Mouse (Mus musculus): Measurements from ENCODE around the gene Phactr3.
A peak's percentile ranks its signal among the peaks of the same experiment; 100 is the strongest.

Phactr3 gene

DNA sequence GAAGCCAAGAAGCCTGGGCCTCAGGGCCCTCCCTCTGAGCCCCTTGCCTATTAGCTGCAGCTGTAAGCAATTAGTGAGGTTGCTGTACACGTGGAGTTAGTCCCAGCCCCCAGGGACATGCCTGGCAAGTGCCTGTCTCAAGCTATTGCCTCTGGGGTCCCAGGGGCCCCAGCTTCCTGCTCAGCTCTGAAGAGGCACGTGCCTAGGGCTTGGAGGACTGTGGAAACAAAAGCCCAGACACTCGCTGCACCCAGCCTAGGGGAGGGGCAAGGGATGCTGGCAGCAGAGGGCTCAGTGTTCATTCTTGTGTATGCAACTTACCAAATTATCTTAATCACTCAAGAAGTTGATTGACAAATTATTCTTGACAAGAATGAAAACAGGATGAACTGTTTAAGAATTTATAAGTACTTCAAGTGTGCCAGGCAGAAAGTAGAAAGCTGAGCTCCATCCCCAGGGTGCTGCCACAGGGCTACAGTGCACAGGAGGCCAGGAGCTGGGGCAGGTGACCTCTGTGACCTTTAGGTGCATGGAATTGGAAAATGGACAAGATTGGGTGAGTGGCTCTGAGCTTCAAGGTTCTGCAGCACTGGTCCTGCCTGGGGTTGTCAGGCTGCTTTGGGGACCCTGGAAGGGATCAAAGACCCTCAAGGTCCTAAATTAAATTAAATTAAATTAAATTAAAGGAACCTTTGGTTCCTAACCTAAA lies 138.5 kb downstream of the Phactr3 start:
- DNase-seq (ENCODE audit: low spot score in 2 of 2): no peak

DNA sequence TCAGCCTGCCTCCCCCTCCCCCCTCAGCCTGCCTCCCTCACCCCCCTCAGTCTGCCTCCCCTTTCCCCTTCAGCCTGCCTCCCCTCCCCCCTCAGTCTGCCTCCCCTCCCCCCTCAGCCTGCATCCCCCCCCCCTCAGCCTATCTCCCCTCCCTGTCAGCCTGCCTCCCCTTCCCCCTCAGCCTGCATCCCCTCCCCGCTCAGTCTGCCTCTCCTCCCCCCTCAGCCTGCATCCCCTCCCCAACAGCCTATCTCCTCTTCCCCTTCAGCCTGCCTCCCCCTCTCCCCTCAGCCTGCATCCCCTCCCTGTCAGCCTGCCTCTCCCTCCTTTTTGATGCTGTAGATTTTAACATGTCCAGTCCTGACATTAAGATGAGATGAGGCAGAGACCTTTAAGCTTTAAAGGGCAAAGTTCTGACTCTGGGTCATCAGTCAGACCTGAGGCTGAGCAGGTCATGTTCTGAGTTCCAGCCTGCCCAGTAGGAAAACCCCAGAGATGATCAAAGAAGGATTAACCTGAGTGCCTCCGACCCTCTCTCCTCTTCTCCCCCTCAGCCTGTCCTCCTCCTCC lies 139.3 kb downstream of the Phactr3 start:
- DNase-seq (ENCODE audit: low spot score in 2 of 2): no peak

DNA sequence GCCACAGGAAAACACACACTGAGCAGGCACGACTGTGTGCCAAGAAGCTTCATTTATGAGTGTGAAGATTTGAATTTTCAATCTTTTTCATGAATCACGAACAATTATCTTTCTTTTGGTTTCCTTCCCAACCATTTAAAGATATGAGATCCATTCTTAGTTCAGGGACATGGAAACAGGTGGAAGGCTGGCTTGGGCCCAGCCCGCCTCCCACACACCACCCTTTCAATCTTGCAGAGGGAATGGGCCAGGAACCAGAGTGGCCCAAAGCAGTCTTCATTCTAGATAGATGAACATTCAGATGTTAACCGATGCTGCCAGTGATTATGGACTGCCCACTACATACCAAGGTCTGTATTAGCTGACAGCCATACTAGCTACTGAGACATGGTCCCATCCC lies 144.3 kb downstream of the Phactr3 start:
- DNase-seq (ENCODE audit: low spot score in 2 of 2): no peak

DNA sequence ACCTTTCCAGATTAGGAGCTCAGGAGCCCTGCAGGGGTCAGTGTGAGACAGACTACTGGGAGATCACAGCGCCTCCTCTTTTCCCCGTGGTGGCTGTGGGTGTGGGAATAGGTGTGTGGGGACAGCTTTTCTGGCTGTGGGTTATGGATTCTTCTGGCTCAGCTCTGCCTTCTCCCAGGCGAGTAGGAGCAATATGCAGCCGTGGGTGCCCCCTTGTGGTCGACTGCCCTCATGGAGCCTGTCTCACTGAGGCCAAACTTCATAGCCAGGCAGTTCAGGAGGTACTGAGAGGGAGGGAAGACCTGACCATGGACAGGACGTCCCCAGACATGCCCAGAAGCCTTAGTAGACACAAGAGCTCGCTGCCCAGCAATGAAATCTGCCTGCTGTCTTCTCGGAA lies 145.6 kb downstream of the Phactr3 start:
- DNase-seq (ENCODE audit: low spot score in 2 of 2): peak; percentile 71 to 86

DNA sequence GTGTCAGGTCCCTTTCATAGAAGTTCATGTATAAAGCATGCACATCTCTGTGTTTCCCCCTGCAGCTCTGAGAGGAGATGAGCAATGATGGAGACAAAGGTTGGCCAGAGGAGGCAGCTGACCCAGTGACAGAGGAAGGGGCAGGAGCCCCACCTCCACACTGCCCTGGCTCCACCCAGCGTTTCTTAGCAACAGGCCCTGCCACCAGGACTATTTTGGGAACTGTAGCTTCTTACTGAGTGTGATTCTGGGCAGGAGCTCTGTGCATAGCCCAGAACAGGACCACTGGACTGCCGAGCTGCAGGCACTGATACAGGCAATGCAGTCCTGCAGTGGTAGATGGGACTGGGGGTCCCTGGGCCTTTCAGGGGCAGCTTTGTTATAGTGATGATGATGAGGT lies 146.7 kb downstream of the Phactr3 start:
- DNase-seq (ENCODE audit: low spot score in 2 of 2): no peak

DNA sequence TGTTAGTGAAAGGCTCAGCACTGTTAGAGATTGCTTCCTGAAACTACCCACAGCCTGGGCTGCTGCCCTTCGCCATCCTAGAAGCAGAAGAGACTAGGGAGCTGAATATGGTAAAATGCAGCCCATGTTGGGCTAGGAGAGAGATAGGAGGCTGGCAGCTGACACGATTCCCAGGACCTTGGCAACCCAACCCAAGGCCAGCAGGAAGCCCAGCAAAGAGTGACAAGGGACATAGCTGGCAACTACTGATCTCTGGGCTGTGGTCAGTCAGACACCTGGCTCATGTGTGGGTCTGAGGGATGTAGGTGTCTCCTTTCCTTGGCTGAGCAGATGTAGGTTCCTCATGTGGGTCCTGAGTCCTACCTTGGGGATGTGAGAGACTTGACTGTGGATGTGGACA lies 152.0 kb downstream of the Phactr3 start:
- no peak for DNase-seq (ENCODE audit: low spot score in 2 of 2)

DNA sequence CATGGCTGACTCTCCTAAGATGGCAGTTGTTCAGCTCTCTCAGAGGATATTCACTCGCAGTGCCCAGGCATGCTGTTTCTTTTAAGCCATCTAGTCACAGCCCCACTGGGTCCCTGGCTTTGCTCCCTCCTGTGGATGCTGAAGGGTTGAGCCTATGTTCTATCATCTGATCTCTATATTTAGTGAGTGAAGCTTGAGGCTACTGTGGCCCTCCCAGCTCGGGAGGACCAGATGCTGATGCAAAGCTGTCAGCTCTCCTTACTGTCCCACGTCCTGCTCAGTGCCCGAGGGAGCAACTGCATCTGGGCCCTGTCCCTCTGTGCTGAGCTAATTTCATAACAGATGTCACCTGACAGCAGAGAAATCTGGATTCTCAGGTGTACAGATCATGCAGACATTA lies 153.6 kb downstream of the Phactr3 start:
- no peak for DNase-seq (ENCODE audit: low spot score in 2 of 2)

DNA sequence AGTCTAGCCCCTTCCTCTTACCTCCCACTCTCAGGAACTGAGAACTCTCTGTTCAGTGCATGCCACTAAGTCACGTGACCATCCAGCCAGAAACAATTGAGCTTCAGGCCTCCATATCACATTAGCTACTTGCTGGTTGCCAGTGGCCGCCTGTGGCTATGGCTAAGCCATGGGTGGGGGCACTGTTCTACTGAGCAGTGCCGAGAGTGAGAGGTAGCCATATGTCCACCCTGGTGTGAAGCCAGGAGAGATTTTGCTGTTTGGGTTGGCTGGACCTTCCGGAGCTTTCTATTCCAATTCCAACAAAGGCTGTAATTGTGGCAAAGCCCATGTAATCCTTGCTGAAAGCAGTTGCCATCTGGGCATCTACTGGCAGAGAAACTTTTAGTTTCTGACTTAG lies 155.4 kb downstream of the Phactr3 start:
- no peak for DNase-seq (ENCODE audit: low spot score in 2 of 2)

DNA sequence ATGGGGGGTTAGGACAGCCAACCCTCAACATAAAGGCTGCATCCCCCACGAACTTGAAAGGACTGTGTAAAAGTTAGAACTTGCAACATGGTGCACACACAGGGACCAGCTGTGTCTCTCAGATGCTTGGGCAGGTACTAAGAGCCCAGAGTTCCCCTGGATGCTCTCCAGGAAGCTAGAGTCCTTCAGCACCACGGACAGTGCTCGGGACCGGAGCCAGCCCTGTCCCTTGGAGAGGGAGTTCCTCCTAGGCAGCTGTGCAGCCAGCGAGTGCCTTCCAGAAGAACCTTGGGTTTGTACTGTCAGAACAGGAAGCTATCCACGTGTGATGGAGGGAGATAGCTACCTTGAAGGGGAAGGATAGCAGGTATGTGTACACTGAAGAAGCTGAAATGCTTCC lies 158.4 kb downstream of the Phactr3 start:
- DNase-seq (ENCODE audit: low spot score in 2 of 2): no peak

DNA sequence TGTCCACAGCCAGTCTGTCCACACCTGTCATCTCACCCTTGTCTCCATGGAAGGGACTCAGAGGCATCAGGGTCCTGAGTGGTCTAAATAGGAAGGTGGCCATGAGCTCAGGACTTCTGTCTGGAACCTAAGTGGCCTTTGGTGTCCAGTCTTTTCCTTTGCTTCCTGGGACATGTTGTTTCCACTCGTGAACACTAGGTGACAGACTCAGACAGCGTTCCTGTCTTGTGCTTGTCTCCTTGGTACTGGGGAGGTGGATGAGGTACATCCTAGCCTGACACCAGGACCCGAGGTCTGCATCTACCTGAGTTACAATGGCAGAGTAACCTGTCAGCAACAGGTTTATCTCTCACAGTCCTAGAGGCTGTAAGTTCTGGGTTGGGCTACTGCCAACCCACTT lies 162.4 kb downstream of the Phactr3 start:
- no peak for DNase-seq (ENCODE audit: low spot score in 2 of 2)

DNA sequence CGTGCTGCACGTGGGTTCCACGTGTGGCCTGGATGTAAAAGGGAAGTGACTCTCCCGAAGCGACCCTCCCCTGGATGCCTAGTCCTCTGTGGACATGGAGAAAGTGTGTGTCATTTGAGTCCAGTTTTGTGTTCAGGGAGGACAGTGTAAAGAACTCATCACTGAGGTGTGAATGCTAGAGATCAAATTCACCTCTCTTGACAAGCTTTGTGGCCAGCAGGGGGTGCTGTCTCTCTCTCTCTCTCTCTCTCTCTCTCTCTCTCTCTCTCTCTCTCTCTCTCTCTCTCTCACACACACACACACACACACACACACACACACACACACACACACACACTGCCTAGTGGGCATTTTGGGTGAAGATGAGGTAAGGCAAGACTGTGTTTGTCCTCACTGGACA lies 168.5 kb downstream of the Phactr3 start:
- DNase-seq (ENCODE audit: low spot score in 2 of 2): peak in 1 of 2 experiments; percentile 51

DNA sequence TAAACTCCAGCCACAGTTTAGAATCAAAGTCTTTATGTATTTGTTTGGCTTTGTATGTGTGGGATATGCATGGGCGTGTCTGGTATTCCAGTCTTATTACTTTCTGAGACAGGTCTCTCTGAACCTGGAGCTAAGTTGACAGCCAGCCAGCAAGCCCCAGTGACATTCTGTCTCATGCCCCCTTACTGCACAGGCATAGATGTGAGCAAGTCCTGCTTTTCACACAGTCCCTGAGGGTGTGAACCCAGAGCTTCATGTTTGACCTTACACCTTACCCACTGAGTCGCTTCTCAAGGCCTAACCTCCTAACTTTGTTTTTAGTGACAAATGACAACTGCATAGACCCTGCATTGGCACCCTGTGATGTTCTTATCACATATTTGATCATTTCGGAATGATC lies 169.9 kb downstream of the Phactr3 start:
- DNase-seq (ENCODE audit: low spot score in 2 of 2): no peak

DNA sequence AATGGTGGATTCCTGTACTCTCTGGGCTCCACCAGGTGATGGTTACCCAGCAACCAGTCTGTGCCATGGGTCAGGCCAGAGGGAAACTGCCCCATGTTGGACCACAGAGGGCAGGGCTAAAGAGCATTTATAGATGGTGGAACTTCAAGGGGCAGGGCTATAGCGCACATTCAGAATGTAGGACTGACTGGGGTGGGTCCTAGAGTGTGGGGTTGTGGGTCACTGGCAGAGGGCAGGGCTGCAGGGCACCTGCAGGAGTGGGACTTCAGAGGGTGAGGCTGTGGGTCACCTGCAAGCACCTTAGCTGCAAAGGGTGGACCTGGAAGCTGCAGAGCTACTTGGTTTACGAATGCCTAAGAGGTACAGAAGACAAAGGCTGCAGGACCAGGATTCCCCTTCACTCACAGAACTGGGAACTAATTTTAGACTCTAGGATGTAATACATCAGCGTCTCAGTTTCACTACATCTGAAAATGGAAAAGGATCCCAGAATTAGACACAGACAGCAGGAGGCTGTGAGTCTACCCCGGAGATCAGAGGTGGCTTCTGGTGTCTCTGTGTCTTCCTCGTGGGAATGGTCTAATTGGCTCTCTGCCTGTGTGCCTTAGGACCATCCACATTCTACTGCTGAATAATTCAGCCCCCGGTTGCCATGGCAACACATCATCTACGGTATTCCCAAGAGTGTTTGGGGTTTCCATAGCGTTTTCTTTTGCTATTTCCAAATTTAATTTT lies 184.8 kb downstream of the Phactr3 start:
- peak; percentile 71 to 77 for DNase-seq (ENCODE audit: low spot score in 2 of 2)

DNA sequence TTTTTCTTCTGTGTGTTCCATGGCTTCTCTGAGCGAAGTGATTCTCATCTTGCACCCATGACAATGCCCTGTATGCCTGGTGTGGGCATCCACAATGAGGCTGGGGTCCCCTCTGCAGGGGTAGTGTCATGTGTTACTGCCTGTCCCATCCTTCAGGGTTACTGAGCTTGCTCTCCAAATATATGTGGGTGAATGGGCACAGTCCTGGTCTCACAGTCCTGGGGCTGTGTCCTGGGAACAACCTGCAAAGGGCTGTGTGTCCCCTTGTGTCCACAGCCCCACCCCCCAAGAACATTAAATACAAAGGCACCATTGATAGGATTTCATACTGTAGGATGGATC lies 185.4 kb downstream of the Phactr3 start:
- DNase-seq (ENCODE audit: low spot score in 2 of 2): no peak

DNA sequence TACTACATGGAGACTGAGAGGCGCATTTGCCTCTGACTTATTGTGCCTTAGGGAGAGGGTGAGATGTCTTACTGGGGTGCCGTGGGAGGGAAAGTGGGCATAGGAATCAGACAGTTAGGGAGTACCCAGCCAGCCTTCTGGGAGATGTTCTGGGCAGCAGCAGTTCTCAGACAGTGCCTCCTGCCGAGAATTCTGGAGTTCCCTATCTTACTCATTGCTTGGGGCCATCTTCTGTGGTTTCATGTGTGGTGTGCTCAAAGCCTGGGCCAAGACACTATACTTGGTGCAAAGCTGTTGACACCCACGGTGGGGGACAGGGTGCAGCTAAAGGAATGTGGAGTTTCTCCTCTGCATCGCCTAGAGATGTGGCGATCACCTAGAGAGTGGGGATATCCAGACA lies 185.9 kb downstream of the Phactr3 start:
- no peak for DNase-seq (ENCODE audit: low spot score in 2 of 2)

DNA sequence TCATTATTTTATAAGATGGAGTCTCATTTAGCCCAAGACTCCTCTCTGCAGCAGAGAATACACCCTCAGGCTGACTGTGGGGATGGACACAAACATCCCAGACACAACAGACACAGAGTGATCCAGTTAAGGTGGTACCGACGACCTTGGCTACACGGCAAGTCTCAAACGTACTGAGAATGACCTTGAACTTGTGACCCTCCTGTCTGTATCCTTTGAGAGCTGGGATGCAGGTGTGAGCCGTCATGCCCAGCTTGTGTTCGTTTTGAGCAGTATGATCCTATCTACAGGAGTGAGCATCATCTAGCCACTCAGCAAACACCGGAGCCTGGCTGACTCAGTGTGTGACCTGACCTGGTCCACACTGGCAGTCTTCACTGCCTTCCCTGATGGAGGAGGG lies 194.8 kb downstream of the Phactr3 start:
- DNase-seq (ENCODE audit: low spot score in 2 of 2): no peak

DNA sequence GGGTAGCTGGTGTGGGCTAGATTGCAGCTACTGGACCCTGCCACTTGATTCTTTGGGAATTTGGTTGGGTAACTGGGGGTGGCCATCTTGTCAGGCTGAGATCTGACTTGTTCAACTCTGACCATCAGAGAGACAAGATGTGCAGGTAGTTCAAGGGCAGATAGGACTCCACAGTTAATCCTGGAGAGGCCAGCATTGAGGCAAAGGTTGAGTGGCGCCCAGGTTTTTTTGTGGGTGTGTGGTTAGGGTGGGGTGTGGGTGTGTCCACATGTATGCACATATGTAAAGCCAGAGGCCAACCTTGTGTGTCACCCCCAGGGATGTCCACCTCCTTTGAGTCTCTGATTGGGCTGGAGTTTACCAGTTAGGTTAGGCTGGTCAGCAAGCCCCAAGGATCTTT lies 197.5 kb downstream of the Phactr3 start:
- DNase-seq (ENCODE audit: low spot score in 2 of 2): no peak

DNA sequence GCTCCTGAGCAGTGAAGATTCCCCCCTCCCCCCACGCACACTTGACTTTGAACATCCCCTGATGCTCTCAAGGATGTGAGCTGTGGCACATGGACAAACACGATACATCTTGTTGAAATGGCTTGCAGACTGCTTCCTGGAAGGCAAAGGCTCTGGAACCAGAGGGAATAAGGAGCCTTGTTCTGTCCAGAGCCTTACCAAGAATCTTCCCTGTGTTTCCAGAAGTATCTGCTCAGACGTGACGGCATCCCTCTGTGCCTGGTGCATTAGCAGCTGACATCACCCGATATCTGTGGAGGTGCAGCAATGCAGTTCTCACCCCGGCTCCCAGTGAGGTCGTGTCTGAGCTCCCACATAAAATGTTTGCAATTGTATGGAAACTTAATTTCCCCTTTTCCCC lies 201.0 kb downstream of the Phactr3 start:
- no peak for DNase-seq (ENCODE audit: low spot score in 2 of 2)

DNA sequence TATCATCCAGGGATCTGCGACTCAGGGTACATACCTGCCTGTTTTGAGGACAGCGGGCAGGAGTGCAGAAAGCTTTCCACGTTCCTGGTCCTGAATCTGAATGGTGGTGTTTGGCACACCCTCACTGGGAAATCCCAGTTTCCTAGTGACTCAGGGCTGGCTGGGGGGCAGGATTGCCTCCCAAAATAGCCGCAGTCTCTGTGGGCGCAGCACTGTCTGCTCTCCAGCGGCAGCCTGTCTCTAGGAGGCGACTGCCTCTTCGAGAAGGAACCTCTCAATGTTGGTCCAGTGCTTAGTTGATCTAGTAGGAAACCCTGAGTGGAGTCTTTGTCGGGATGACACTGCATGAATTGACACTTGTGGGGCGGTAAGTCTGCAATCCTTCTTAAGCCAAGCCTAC lies 202.5 kb downstream of the Phactr3 start:
- DNase-seq (ENCODE audit: low spot score in 2 of 2): peak in 1 of 2 experiments; percentile 25

DNA sequence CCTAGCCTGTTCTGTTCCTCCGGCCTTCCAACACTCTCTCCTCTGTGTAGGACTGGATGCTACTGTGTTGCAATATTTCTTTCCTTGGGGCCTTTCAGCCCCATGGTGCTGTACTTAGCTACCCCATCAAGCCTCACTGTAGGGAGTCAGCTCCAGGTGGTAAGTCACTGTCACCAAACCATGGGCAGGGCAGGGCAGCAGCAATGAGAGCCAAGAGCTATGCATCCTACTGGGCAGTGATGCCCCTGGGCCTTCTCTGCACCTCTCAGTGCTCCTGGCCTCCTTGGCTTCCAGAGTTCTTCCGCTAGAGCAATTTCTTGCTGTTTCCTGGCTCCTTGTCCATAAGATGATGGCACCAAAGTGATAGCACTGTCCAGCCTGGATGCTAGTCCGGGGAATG lies 205.6 kb downstream of the Phactr3 start:
- DNase-seq (ENCODE audit: low spot score in 2 of 2): peak in 1 of 2 experiments; percentile 3

DNA sequence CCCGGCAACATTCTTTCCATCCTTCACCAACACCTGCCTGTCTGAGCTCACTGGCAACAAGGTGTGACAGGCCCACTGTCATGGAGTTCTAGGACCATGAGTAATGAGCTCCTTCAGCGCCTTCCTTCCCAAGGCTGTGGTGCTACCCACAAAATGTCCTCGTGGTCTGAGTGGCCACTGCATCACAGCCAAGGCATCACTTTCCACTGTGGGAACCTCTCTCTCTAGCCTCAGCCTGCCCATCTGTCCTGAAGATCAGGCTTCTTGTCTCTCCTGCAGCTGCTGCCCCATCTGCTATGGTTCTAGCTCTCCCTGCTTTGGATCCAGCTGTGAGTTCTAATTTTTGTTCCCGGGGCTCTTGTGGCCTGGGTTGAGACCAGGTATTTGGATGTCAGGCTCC lies 206.0 kb downstream of the Phactr3 start:
- DNase-seq (ENCODE audit: low spot score in 2 of 2): peak in 1 of 2 experiments; percentile 2

DNA sequence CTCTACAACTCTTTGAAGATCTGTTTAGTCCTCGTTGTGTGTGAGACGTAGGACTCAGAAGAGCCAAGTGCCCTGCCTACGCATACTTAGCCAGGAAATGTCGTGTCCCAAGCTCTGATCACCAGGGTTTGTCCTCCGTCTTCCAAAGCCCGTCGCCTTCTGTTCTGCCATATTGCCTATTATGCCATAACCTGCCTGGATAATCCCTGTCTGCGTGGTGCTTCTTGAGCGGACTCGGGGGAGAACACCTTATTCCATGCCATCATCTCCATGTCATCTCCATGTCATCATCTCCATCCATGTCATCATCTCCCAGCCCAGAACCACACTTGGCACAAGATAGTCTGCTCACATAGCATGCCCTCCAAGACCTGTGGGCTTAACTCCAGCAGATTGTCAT lies 207.3 kb downstream of the Phactr3 start:
- peak in 1 of 2 experiments; percentile 6 for DNase-seq (ENCODE audit: low spot score in 2 of 2)

DNA sequence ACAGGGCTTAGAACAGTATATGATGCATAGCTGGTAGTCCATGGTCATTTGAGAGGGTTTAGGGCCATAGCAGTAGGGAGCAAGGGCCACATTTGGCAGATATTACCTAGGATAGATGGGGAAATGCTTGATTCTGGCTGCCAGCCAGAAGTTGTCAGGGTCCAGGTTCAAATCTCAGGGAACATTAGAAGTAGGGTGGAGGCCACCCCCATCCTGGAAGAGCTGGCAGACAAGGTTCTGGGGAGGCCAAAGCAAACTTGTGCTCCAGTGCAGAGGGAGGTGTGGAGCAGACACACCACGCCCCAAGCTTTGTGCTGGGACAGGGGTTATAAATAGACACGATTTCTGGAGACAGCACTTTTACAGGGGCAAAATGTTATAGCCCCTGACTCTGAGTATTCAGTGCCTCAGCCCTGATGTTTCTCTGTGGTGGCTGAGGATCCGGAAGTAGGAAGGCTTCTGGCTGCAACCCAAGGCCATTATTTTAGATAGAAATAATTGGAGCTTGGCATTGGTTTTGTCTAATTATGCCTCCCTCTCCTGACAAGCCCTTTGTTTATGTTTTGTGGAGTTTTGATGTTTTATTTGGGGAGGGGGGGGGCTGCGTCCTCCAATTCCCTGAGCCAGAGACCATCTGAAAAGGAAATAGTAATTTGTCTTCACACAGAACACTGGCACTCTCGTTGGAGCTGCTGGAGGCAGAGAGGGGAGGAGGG lies 208.1 kb downstream of the Phactr3 start:
- peak in 1 of 2 experiments; percentile 19 for DNase-seq (ENCODE audit: low spot score in 2 of 2)
